Mouse (Mus musculus) MEL (cell line): Measurements from ENCODE around the gene Fam160a1. TPM values are rescaled to one million over a fixed set of nuclear protein-coding genes. Genes with fewer than 3 reads are reported as not detected.

Experiments used
- DNase-seq: peaks from one replicate; pipeline ENCODE4 v3.0.0; 2011; ENCODE audit warnings: low read depth, low spot score
- H3K27ac ChIP-seq: 2 replicates; pipeline ENCODE4 v1.5.1; 2012; ENCODE audit warnings: low read depth, mild to moderate bottlenecking, control low read depth, low read length, moderate library complexity; ENCODE audit not compliant: control insufficient read depth
- H3K27me3 ChIP-seq, 2 experiments: fragments of 150-350 bp in 1 of 2; sonication (generic) in 1 of 2; 2 replicates each; pipeline ENCODE4 v1.6.1; 2012; ENCODE audit warnings: low read length in 2 of 2, mild to moderate bottlenecking in 2 of 2, improper control_type of control experiment in 1 of 2, moderate library complexity in 1 of 2; ENCODE audit not compliant: insufficient read depth in 2 of 2, control insufficient read depth in 1 of 2
- H3K36me3 ChIP-seq, 2 experiments: 2 replicates each; pipeline ENCODE4 v1.6.1; 2012 to 2014; ENCODE audit warnings: low read length in 2 of 2, improper control_type of control experiment in 1 of 2, inconsistent platforms in 1 of 2, mild to moderate bottlenecking in 1 of 2; ENCODE audit not compliant: insufficient read depth in 2 of 2, control insufficient read depth in 1 of 2
- H3K4me1 ChIP-seq, 2 experiments: fragments of 150-350 bp in 1 of 2; sonication (generic) in 1 of 2; 2 replicates each; pipeline ENCODE4 v1.6.1; 2012; ENCODE audit warnings: low read length in 2 of 2, improper control_type of control experiment in 1 of 2, mild to moderate bottlenecking in 1 of 2; ENCODE audit not compliant: insufficient read depth in 2 of 2, control insufficient read depth in 1 of 2
- H3K4me3 ChIP-seq, 2 experiments: fragments of 150-350 bp in 1 of 2; sonication (generic) in 1 of 2; 2 replicates each; pipeline ENCODE4 v1.5.1; 2012; ENCODE audit warnings: low read depth in 2 of 2, low read length in 2 of 2, mild to moderate bottlenecking in 2 of 2, moderate library complexity in 2 of 2, control low read depth in 1 of 2, improper control_type of control experiment in 1 of 2; ENCODE audit not compliant: control insufficient read depth in 1 of 2, insufficient read depth in 1 of 2
- H3K79me2 ChIP-seq: 2 replicates; pipeline ENCODE4 v1.6.1; 2012; ENCODE audit warnings: mild to moderate bottlenecking, low read length, moderate library complexity; ENCODE audit not compliant: control insufficient read depth, poor library complexity, insufficient read depth
- H3K9ac ChIP-seq: 2 replicates; pipeline ENCODE4 v1.6.1; 2012; ENCODE audit warnings: low read depth, mild to moderate bottlenecking, control low read depth, low read length, moderate library complexity; ENCODE audit not compliant: control insufficient read depth, poor library complexity, severe bottlenecking
- H3K9me3 ChIP-seq: fragments of 150-350 bp; sonication (generic); replicated peaks from 2 replicates; pipeline ENCODE4 v1.6.1; 2012; ENCODE audit warnings: mild to moderate bottlenecking, low read length, improper control_type of control experiment, moderate library complexity; ENCODE audit not compliant: insufficient read depth
- CHD1 ChIP-seq: IDR thresholded peaks from 2 replicates; pipeline ENCODE4 v1.6.1; 2012; ENCODE audit warnings: low read depth, mild to moderate bottlenecking, inconsistent platforms, low read length, improper control_type of control experiment
- E2F4 ChIP-seq: IDR thresholded peaks from 2 replicates; pipeline ENCODE4 v1.6.1; 2011; ENCODE audit warnings: low read depth, low read length, improper control_type of control experiment, borderline replicate concordance
- EP300 ChIP-seq, 2 experiments: IDR thresholded peaks; 2 replicates each; pipeline ENCODE4 v1.6.1; 2011; ENCODE audit warnings: improper control_type of control experiment in 2 of 2, low read length in 2 of 2, low read depth in 1 of 2, mild to moderate bottlenecking in 1 of 2
- ETS1 ChIP-seq: IDR thresholded peaks from 2 replicates; pipeline ENCODE4 v1.6.1; 2012; ENCODE audit warnings: low read depth, mild to moderate bottlenecking, inconsistent platforms, low read length, improper control_type of control experiment, moderate library complexity
- GABPA ChIP-seq: IDR thresholded peaks from 2 replicates; pipeline ENCODE4 v1.6.1; 2012; ENCODE audit warnings: low read depth, mild to moderate bottlenecking, inconsistent platforms, low read length, improper control_type of control experiment, moderate library complexity
- GATA1 ChIP-seq: IDR thresholded peaks from 2 replicates; pipeline ENCODE4 v1.6.1; 2011; ENCODE audit warnings: low read depth, low read length, improper control_type of control experiment
- HCFC1 ChIP-seq: IDR thresholded peaks from 2 replicates; pipeline ENCODE4 v1.6.1; 2012; ENCODE audit warnings: low read depth, mild to moderate bottlenecking, inconsistent platforms, low read length, improper control_type of control experiment, moderate library complexity
- KAT2A ChIP-seq: conservative IDR thresholded peaks from 2 replicates; pipeline ENCODE4 v1.6.1; 2012; ENCODE audit warnings: low read depth, low read length, improper control_type of control experiment, inconsistent platforms
- MAX ChIP-seq: IDR thresholded peaks from 2 replicates; pipeline ENCODE4 v1.6.1; 2011; ENCODE audit warnings: low read length, improper control_type of control experiment
- MAZ ChIP-seq: IDR thresholded peaks from 2 replicates; pipeline ENCODE4 v1.6.1; 2012; ENCODE audit warnings: low read depth, mild to moderate bottlenecking, inconsistent platforms, low read length, improper control_type of control experiment
- MEF2A ChIP-seq: IDR thresholded peaks from 2 replicates; pipeline ENCODE4 v1.6.1; 2014; ENCODE audit warnings: low read depth, mild to moderate bottlenecking, inconsistent platforms, low read length, improper control_type of control experiment; ENCODE audit not compliant: poor library complexity, insufficient replicate concordance, severe bottlenecking; ENCODE audit errors: extremely low read depth
- NELFE ChIP-seq: IDR thresholded peaks from 2 replicates; pipeline ENCODE4 v1.6.1; 2011; ENCODE audit warnings: low read depth, low read length, improper control_type of control experiment
- NRF1 ChIP-seq: IDR thresholded peaks from 2 replicates; pipeline ENCODE4 v1.6.1; 2014; ENCODE audit warnings: low read depth, mild to moderate bottlenecking, inconsistent platforms, low read length, improper control_type of control experiment, moderate library complexity; ENCODE audit not compliant: poor library complexity, insufficient read depth, severe bottlenecking
- POLR2A ChIP-seq, 2 experiments: IDR thresholded peaks; 2 replicates each; pipeline ENCODE4 v1.6.1; 2011 to 2012; ENCODE audit warnings: low read length in 2 of 2, mild to moderate bottlenecking in 2 of 2, control low read depth in 1 of 2, improper control_type of control experiment in 1 of 2, low read depth in 1 of 2, moderate library complexity in 1 of 2; ENCODE audit not compliant: control insufficient read depth in 1 of 2, insufficient read depth in 1 of 2, poor library complexity in 1 of 2
- POLR2AphosphoS2 ChIP-seq: IDR thresholded peaks from 2 replicates; pipeline ENCODE4 v1.6.1; 2011; ENCODE audit warnings: low read length, improper control_type of control experiment
- RCOR1 ChIP-seq: IDR thresholded peaks from 2 replicates; pipeline ENCODE4 v1.6.1; 2012; ENCODE audit warnings: low read depth, mild to moderate bottlenecking, inconsistent platforms, low read length, improper control_type of control experiment
- SMC3 ChIP-seq: IDR thresholded peaks from 2 replicates; pipeline ENCODE4 v1.6.1; 2011; ENCODE audit warnings: low read depth, low read length, improper control_type of control experiment
- UBTF ChIP-seq: IDR thresholded peaks from 2 replicates; pipeline ENCODE4 v1.6.1; 2012; ENCODE audit warnings: low read depth, mild to moderate bottlenecking, inconsistent platforms, low read length, improper control_type of control experiment, moderate library complexity, borderline replicate concordance; ENCODE audit not compliant: insufficient read depth
- USF1 ChIP-seq: IDR thresholded peaks from 2 replicates; pipeline ENCODE4 v1.6.1; 2014; ENCODE audit warnings: low read depth, mild to moderate bottlenecking, inconsistent platforms, low read length, improper control_type of control experiment, moderate library complexity
- USF2 ChIP-seq, 2 experiments: IDR thresholded peaks; 2 replicates each; pipeline ENCODE4 v1.6.1; 2011 to 2012; ENCODE audit warnings: improper control_type of control experiment in 2 of 2, low read length in 2 of 2, borderline replicate concordance in 1 of 2, inconsistent platforms in 1 of 2, low read depth in 1 of 2, mild to moderate bottlenecking in 1 of 2; ENCODE audit not compliant: insufficient read depth in 1 of 2
- ZC3H11A ChIP-seq: IDR thresholded peaks from 2 replicates; pipeline ENCODE4 v1.6.1; 2012; ENCODE audit warnings: low read depth, mild to moderate bottlenecking, inconsistent platforms, low read length, improper control_type of control experiment
- ZKSCAN1 ChIP-seq: IDR thresholded peaks from 2 replicates; pipeline ENCODE4 v1.6.1; 2012; ENCODE audit warnings: low read depth, mild to moderate bottlenecking, inconsistent platforms, low read length, improper control_type of control experiment, moderate library complexity
- polyA plus RNA-seq, 2 experiments: library from polyadenylated mRNA; stranded (reverse) in 1 of 2; unstranded in 1 of 2; fragments of >175 nt in 1 of 2; fragments of >200 nt in 1 of 2; gene quantifications; 2 replicates each; pipeline versions ENCODE4 v1.2.1 to v1.2.4; 2012; ENCODE audit warnings: low replicate concordance in 2 of 2, low read depth in 1 of 2; ENCODE audit not compliant: insufficient read length in 2 of 2, insufficient read depth in 1 of 2, missing spikeins in 1 of 2
- total RNA-seq: library from RNA; depleted of rRNA; stranded (reverse); fragments of 300-350 nt; gene quantifications from 2 replicates; pipeline ENCODE4 v1.2.3, GENCODE M21; 2012

The Fam160a1 gene
- total and polyA plus RNA-seq, 3 experiments, result not detected

GRCm38 (mm10) chr3:85667683-85668082 lies 149.4 kb downstream of the Fam160a1 start:
- Histone ChIP-seq H3K9me3 (no peaks in the 10 kb centered on the region), H3K4me1 (no peaks in the 10 kb centered on the region), H3K27ac (no peak overlapping the region), H3K79me2 (no peaks in the 10 kb centered on the region), H3K4me3 (no peak overlapping the region), H3K27me3 (peaks cover 0 to 2% of the 10 kb centered on the region in 2 experiments; a peak in 2 of 4 replicates), H3K9ac (no peak overlapping the region), H3K36me3 (no peaks in the 10 kb centered on the region)
- DNase-seq, result no peak
- TF ChIP-seq USF2 (IDR thresholded peaks at IDR 0.05; ENCODE audit: borderline replicate concordance in 1 of 2, insufficient read depth in 1 of 2, low read depth in 1 of 2, low read length in 2 of 2), result no peak
- no peak for TF ChIP-seq MAZ
- TF ChIP-seq MAX, result no peak
- no peak for TF ChIP-seq RCOR1
- TF ChIP-seq E2F4, result no peak
- TF ChIP-seq GABPA, result no peak
- TF ChIP-seq MEF2A, result no peak
- TF ChIP-seq POLR2AphosphoS2, result no peak
- TF ChIP-seq EP300 (IDR thresholded peaks at IDR 0.05; ENCODE audit: low read depth in 1 of 2, low read length in 2 of 2), result no peak
- no peak for TF ChIP-seq USF1
- TF ChIP-seq POLR2A (IDR thresholded peaks at IDR 0.05; ENCODE audit: control insufficient read depth in 1 of 2, insufficient read depth in 1 of 2, low read depth in 1 of 2, low read length in 2 of 2, poor library complexity in 1 of 2), result no peak
- no peak for TF ChIP-seq HCFC1
- no peak for TF ChIP-seq ZC3H11A
- TF ChIP-seq NELFE, result no peak
- TF ChIP-seq GATA1, result no peak
- TF ChIP-seq NRF1, result no peak
- TF ChIP-seq KAT2A, result no peak
- no peak for TF ChIP-seq ETS1

DNA sequence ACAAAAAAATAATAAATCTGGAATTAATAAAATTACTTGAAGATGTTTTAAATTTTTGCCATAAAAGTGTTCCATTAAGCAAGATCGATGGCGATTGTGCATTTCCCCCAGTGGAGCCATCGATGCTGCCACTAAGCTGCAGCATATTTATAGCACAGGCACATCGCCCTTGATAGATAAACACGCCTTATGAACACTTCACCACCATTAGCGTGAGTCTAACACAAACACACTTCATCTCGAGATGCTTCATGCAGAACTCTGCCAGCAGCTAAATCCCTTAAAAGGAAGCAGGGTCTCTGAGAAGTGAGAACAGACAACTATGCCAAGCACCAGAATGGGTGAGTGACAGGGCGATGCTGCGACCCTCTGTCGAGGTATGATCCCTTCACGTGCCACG lies 150.4 kb downstream of the Fam160a1 start:
- no peaks in the 10 kb centered on the region for H3K4me1 ChIP-seq
- H3K27ac ChIP-seq, result no peak overlapping the region

More for the DNA sequence above, 150.4 kb downstream of the Fam160a1 start:
- H3K4me3 ChIP-seq, result no peak overlapping the region
- TF ChIP-seq ZKSCAN1 (no peak), KAT2A (no peak), ZC3H11A (no peak), USF2 (IDR thresholded peaks at IDR 0.05; ENCODE audit: borderline replicate concordance in 1 of 2, insufficient read depth in 1 of 2, low read depth in 1 of 2, low read length in 2 of 2) (no peak), UBTF (no peak), POLR2AphosphoS2 (no peak), MAZ (no peak), USF1 (no peak), MAX (no peak), SMC3 (no peak), CHD1 (no peak)
- no peaks in the 10 kb centered on the region for H3K79me2 ChIP-seq
- peaks cover 0 to 3% of the 10 kb centered on the region in 2 experiments; a peak in 1 of 4 replicates for H3K27me3 ChIP-seq
- no peak overlapping the region for H3K9ac ChIP-seq
- no peaks in the 10 kb centered on the region for H3K36me3 ChIP-seq
- H3K9me3 ChIP-seq, result no peaks in the 10 kb centered on the region
- DNase-seq, result no peak
